Mouse (Mus musculus): ENCODE data around the gene Ptgdr2.

DNA sequence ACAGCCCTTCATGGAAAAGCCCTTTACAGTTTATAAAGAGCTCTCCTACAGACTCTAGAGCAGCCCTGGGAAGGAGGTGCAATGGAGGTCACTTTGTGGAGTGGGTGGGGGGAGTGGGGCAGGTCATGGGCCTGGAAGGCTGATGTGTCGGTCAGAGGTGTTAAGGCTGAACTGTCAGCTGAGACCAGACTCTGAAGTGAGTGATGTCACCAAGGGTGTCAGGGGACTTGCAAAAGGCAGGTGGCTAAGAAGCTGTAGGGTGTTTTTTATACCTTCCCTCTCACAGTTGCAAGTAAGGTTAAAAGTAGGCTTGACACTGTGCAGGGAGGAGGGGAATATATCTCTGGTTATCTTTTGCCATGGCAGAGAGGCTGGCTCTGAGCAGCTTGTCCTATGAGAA lies 53.8 kb downstream of the Ptgdr2 start:
- no peak for TF ChIP-seq FLI1 (IDR thresholded peaks at IDR 0.05; ENCODE audit: low read length)
- no peak for TF ChIP-seq GATA1 (IDR thresholded peaks at IDR 0.05; ENCODE audit: borderline replicate concordance, low read length)
